Mouse (Mus musculus): ENCODE data around the gene Arel1.

Arel1 gene

GRCm38 (mm10) chr12:84970428-84971096 is at the start of gene Arel1, which contains the start of gene Fcf1:
Arel1 (minus strand) TSS chr12:84970900.
Fcf1 (plus strand) TSS chr12:84970897.
- peak; percentile 83 for DNase-seq

GRCm38 (mm10) chr12:85012185-85012584 is 41.5 kb upstream of the Arel1 start:
- no peak for DNase-seq

GRCm38 (mm10) chr12:85010541-85010940 is 39.8 kb upstream of the Arel1 start:
- DNase-seq: no peak

- no peak for DNase-seq
Measured at GRCm38 (mm10) chr12:85009776-85010175, 39.1 kb upstream of the Arel1 start.

- no peak for DNase-seq
Measured at GRCm38 (mm10) chr12:85007021-85007420, 36.3 kb upstream of the Arel1 start.

GRCm38 (mm10) chr12:85006206-85006605 is 35.5 kb upstream of the Arel1 start:
- no peak for DNase-seq

- no peak for DNase-seq
Measured at GRCm38 (mm10) chr12:84999053-84999452, 28.4 kb upstream of the Arel1 start.

GRCm38 (mm10) chr12:84996501-84997398 is 26.1 kb upstream of the Arel1 start:
- DNase-seq: no peak

- DNase-seq: peak; percentile 97
Measured at GRCm38 (mm10) chr12:84996083-84996496, 25.4 kb upstream of the Arel1 start, which contains the start of gene Ylpm1. Ylpm1 (plus strand) TSS chr12:84996321.

GRCm38 (mm10) chr12:84995112-84995761 is 24.5 kb upstream of the Arel1 start:
- no peak for DNase-seq

- no peak for DNase-seq
Measured at GRCm38 (mm10) chr12:84989456-84989855, 18.8 kb upstream of the Arel1 start.

GRCm38 (mm10) chr12:84979264-84979862 is 8.7 kb upstream of the Arel1 start:
- DNase-seq: no peak

- no peak for DNase-seq
Measured at GRCm38 (mm10) chr12:84969656-84970427, 858 bp downstream of the Arel1 start.

- no peak for DNase-seq
Measured at GRCm38 (mm10) chr12:84968831-84969655, 1.7 kb downstream of the Arel1 start.

GRCm38 (mm10) chr12:84962606-84963005 is 8.1 kb downstream of the Arel1 start:
- DNase-seq: no peak

- DNase-seq: no peak
Measured at GRCm38 (mm10) chr12:84958794-84959356, 11.8 kb downstream of the Arel1 start.

- no peak for DNase-seq
Measured at GRCm38 (mm10) chr12:84956317-84956716, 14.4 kb downstream of the Arel1 start.

- no peak for DNase-seq
Measured at GRCm38 (mm10) chr12:84952351-84952750, 18.3 kb downstream of the Arel1 start.

- DNase-seq: no peak
Measured at GRCm38 (mm10) chr12:84951531-84951930, 19.2 kb downstream of the Arel1 start.

- no peak for DNase-seq
Measured at GRCm38 (mm10) chr12:84950763-84951162, 19.9 kb downstream of the Arel1 start.

All from kidney, adult 11 months (tissue).